ENCODE assay signal across 7 mouse cellular contexts in genomic region chr5:100845485-100845847, GRCm38 (mm10). TPM values are rescaled to one million over a fixed set of nuclear protein-coding genes. Genes with fewer than 3 reads are reported as not detected.
A peak's percentile ranks its signal among the peaks of the same experiment; 100 is the strongest.
DNase-seq lines count a peak whose midpoint lies in the region; ATAC-seq and TF ChIP-seq lines count a peak whose summit lies in the region.

Gpat3 (plus strand) TSS chr5:100845713.

- peak within 1 kb of the TSS; percentile 100 for H3K4me2 ChIP-seq in embryonic facial prominence, embryonic 11.5 days (ENCODE audit: low read depth, low read length)
- H3K4me2 ChIP-seq in heart, embryonic 14.5 days (ENCODE audit: low read length): peak within 1 kb of the TSS; percentile 91

- peak within 1 kb of the TSS; percentile 40 for H3K9ac ChIP-seq in ES-E14 (ENCODE audit: insufficient read depth, low read depth, low read length, poor library complexity, severe bottlenecking)
- H3K9ac ChIP-seq in embryonic facial prominence, embryonic 11.5 days (replicated peaks; ENCODE audit: low read length): peak within 1 kb of the TSS; percentile 55
- peak within 1 kb of the TSS; percentile 92 for H3K9ac ChIP-seq in heart, embryonic 14.5 days (ENCODE audit: low read length)

- under 1% methylated on average over 16 of the region's 16 CpGs for WGBS in embryonic facial prominence, embryonic 11.5 days
- WGBS in heart, embryonic 14.5 days: under 1% methylated on average over 16 of the region's 16 CpGs

- H3K9me3 ChIP-seq in ES-E14 (ENCODE audit: control insufficient read depth, insufficient read depth, low read depth, low read length): no peaks in the 10 kb centered on the region
- H3K9me3 ChIP-seq in embryonic facial prominence, embryonic 11.5 days (replicated peaks; ENCODE audit: control insufficient read depth, low read length): no peaks in the 10 kb centered on the region
- H3K9me3 ChIP-seq in heart, embryonic 14.5 days (ENCODE audit: control insufficient read depth, low read length): peaks cover 7% of the 10 kb centered on the region; the same call in 1 of the 2 replicates

- no peak for ATAC-seq in embryonic facial prominence, embryonic 11.5 days (replicated peaks; ENCODE audit: insufficient number of reproducible peaks, low FRiP score, low TSS enrichment, low read depth)
- peak; percentile 58; the same call in 1 of the 2 replicates for ATAC-seq in heart, embryonic 14.5 days (ENCODE audit: insufficient number of reproducible peaks, insufficient read depth, low FRiP score, low read depth)

- in situ Hi-C loops in ES-E14 (cut with MboI; ENCODE audit: low sequenced_read_pairs in 2 of 2, unreplicated experiment in 2 of 2): loop anchor here in 1 of 2 experiments (25.0 kb wide), 1 partner anchor 817 kb away; the partner anchor contains the start of gene Nkx6-1

- peak; percentile 38 for DNase-seq in CD4-positive, CD25-positive, alpha-beta regulatory T cell, adult 2 months (ENCODE audit: low read depth, low spot score)
- peak; percentile 37 for DNase-seq in ES-E14 (ENCODE audit: low read depth, low spot score)
- no peak for DNase-seq in embryonic facial prominence, embryonic 11.5 days (ENCODE audit: low spot score)
- peak; percentile 58 for DNase-seq in kidney, postnatal 10 days
- DNase-seq in lung, postnatal 10 days: peak; percentile 27
- peak; percentile 5 to 7 for DNase-seq in right cerebral cortex, postnatal 36 days (ENCODE audit: low spot score in 2 of 2)

- no peaks in the 10 kb centered on the region for H3K36me3 ChIP-seq in ES-E14 (ENCODE audit: control insufficient read depth, insufficient read depth, low read length, poor library complexity, severe bottlenecking)
- no peaks in the 10 kb centered on the region for H3K36me3 ChIP-seq in embryonic facial prominence, embryonic 11.5 days (replicated peaks; ENCODE audit: control insufficient read depth, insufficient read depth, low read depth, low read length)
- peaks cover 8% of the 10 kb centered on the region; the same call in 1 of the 2 replicates for H3K36me3 ChIP-seq in heart, embryonic 14.5 days (ENCODE audit: control insufficient read depth, insufficient read depth, low read length)

- peak within 1 kb of the TSS; percentile 67 to 72 for H3K4me3 ChIP-seq in ES-E14 (ENCODE audit: insufficient read depth in 1 of 2, low read depth in 1 of 2, low read length in 2 of 2, poor library complexity in 1 of 2, severe bottlenecking in 1 of 2)
- peak within 1 kb of the TSS; percentile 46 for H3K4me3 ChIP-seq in embryonic facial prominence, embryonic 11.5 days (ENCODE audit: low read depth, low read length)
- peak within 1 kb of the TSS; percentile 78 to 80 for H3K4me3 ChIP-seq in heart, embryonic 14.5 days (ENCODE audit: control insufficient read depth in 1 of 2, insufficient read depth in 1 of 2, low read depth in 1 of 2, low read length in 2 of 2)

- peaks cover 15% of the 10 kb centered on the region for H3K27me3 ChIP-seq in embryonic facial prominence, embryonic 11.5 days (ENCODE audit: control insufficient read depth, insufficient read depth, low read length)
- no peaks in the 10 kb centered on the region for H3K27me3 ChIP-seq in heart, embryonic 14.5 days (ENCODE audit: control insufficient read depth, insufficient read depth, low read length)

- 0 out of 4 replicates have a peak, but pooled peaks cover 0 to 2% of the 10 kb centered on the region in 2 experiments for H3K4me1 ChIP-seq in ES-E14 (ENCODE audit: control insufficient read depth in 2 of 2, insufficient read depth in 2 of 2, low read length in 2 of 2, poor library complexity in 1 of 2)
- peaks cover 3% of the 10 kb centered on the region for H3K4me1 ChIP-seq in embryonic facial prominence, embryonic 11.5 days (ENCODE audit: control insufficient read depth, insufficient read depth, low read length)
- H3K4me1 ChIP-seq in heart, embryonic 14.5 days (ENCODE audit: control insufficient read depth in 2 of 2, insufficient read depth in 2 of 2, low read length in 2 of 2): peaks cover 4 to 5% of the 10 kb centered on the region in 2 experiments; a peak in 1 of 4 replicates

- H3K27ac ChIP-seq in ES-E14 (ENCODE audit: insufficient read depth, low read depth, low read length, poor library complexity, severe bottlenecking): peak within 1 kb of the TSS; percentile 8; the same call in 1 of the 2 replicates
- H3K27ac ChIP-seq in embryonic facial prominence, embryonic 11.5 days (replicated peaks; ENCODE audit: low read depth, low read length): no peak within 1 kb of the TSS
- peak within 1 kb of the TSS; percentile 83 to 94 for H3K27ac ChIP-seq in heart, embryonic 14.5 days (replicated peaks in 1 of 2; ENCODE audit: control insufficient read depth in 1 of 2, insufficient read depth in 1 of 2, low read depth in 2 of 2, low read length in 2 of 2)

TF ChIP-seq in ES-E14, 5 proteins besides CTCF, POLR2A, EP300 and RAD21:
- TF ChIP-seq CHD2 (IDR thresholded peaks at IDR 0.05; ENCODE audit: low read depth, low read length): no peak
- no peak for TF ChIP-seq MAFK (IDR thresholded peaks at IDR 0.05; ENCODE audit: insufficient read depth, low read depth, low read length)
- TF ChIP-seq HCFC1 (IDR thresholded peaks at IDR 0.05; ENCODE audit: borderline replicate concordance, insufficient read depth, low read length): no peak
- no peak for TF ChIP-seq ZNF384 (IDR thresholded peaks at IDR 0.05; ENCODE audit: low read depth, low read length)
- no peak for TF ChIP-seq ZC3H11A (IDR thresholded peaks at IDR 0.05; ENCODE audit: borderline replicate concordance, low read depth, low read length)

RNA-seq across cellular contexts. Expression of gene Gpat3, which starts in this region (rescaled TPM):
- 5.6 and 9.3 TPM in 2 replicates for total RNA-seq in ES-E14 (2012; rRNA removed)
- 0.46 and 0.99 TPM in 2 replicates for polyA plus RNA-seq in embryonic facial prominence, embryonic 11.5 days (2014; fragmentation: Nextera tagmentation; extraction: Ambion mirVana)
- polyA plus RNA-seq in heart, embryonic 14.5 days (2014; fragmentation: Nextera tagmentation; extraction: Ambion mirVana): 12.1 and 14.9 TPM in 2 replicates

Comparison
In these comparisons a context has a peak if more than half of its experiments do, and no peak if none do; other contexts are left out.
1. H3K9ac ChIP-seq: peak in every context shown above with its lines; median percentile 92 in heart, embryonic 14.5 days; 55 in embryonic facial prominence, embryonic 11.5 days; 40 in ES-E14.